ENCODE assay signal across 16 mouse cellular contexts in genomic region chr6:144299503-144299858, GRCm38 (mm10).
DNase-seq lines count a peak whose midpoint lies in the region; ATAC-seq and TF ChIP-seq lines count a peak whose summit lies in the region.
"Had no signal": no experiment of that assay in that cellular context is flagged by ENCODE, and none has a peak within 500 bp of the region (broad histone marks: within the 10 kb centered on the region; RNA-seq: fewer than 3 reads in every experiment).

No protein-coding gene starts in this region.

- no peak overlapping the region for H3K27ac ChIP-seq in lung, embryonic 15.5 days
- H3K27ac ChIP-seq in embryonic facial prominence, embryonic 14.5 days (replicated peaks; ENCODE audit: low read depth, low read length): no peak overlapping the region
- no peak overlapping the region for H3K27ac ChIP-seq in limb, embryonic 15.5 days
- H3K27ac ChIP-seq: hindbrain, embryonic 12.5 days; midbrain, embryonic 13.5 days had no signal

- H3K9me3 ChIP-seq in lung, embryonic 15.5 days: no peaks in the 10 kb centered on the region; the same call in 1 of the 2 replicates
- peaks cover 13% of the 10 kb centered on the region for H3K9me3 ChIP-seq in embryonic facial prominence, embryonic 14.5 days (ENCODE audit: control insufficient read depth, low read length)
- peaks cover 5% of the 10 kb centered on the region; the same call in 1 of the 2 replicates for H3K9me3 ChIP-seq in limb, embryonic 15.5 days
- H3K9me3 ChIP-seq: hindbrain, embryonic 12.5 days had no signal

- H3K9ac ChIP-seq in lung, embryonic 15.5 days: no peak overlapping the region
- H3K9ac ChIP-seq in embryonic facial prominence, embryonic 14.5 days (ENCODE audit: low read depth, low read length): no peak overlapping the region
- no peak overlapping the region for H3K9ac ChIP-seq in limb, embryonic 15.5 days
- H3K9ac ChIP-seq: hindbrain, embryonic 12.5 days; midbrain, embryonic 13.5 days had no signal

- H3K4me2 ChIP-seq in lung, embryonic 15.5 days: peak overlapping the region; percentile 38
- peak overlapping the region; percentile 29; the same call in 1 of the 2 replicates for H3K4me2 ChIP-seq in embryonic facial prominence, embryonic 14.5 days (ENCODE audit: low read depth, low read length)
- H3K4me2 ChIP-seq in limb, embryonic 15.5 days: no peak overlapping the region
- H3K4me2 ChIP-seq: hindbrain, embryonic 12.5 days; midbrain, embryonic 13.5 days had no signal

- H3K36me3 ChIP-seq in lung, embryonic 15.5 days: no peaks in the 10 kb centered on the region
- 0 out of 2 replicates have a peak, but pooled peaks cover 3% of the 10 kb centered on the region for H3K36me3 ChIP-seq in embryonic facial prominence, embryonic 14.5 days (ENCODE audit: control insufficient read depth, insufficient read depth, low read length)
- no peaks in the 10 kb centered on the region for H3K36me3 ChIP-seq in limb, embryonic 15.5 days
- H3K36me3 ChIP-seq: hindbrain, embryonic 12.5 days; midbrain, embryonic 13.5 days had no signal

- peaks cover 12% of the 10 kb centered on the region for H3K4me1 ChIP-seq in lung, embryonic 15.5 days
- no peaks in the 10 kb centered on the region for H3K4me1 ChIP-seq in lung, adult 2 months (ENCODE audit: control insufficient read depth, insufficient read depth, low read length)
- no peaks in the 10 kb centered on the region for H3K4me1 ChIP-seq in embryonic facial prominence, embryonic 14.5 days (ENCODE audit: control insufficient read depth, insufficient read depth, low read length)
- peaks cover 10% of the 10 kb centered on the region for H3K4me1 ChIP-seq in limb, embryonic 15.5 days
- H3K4me1 ChIP-seq: hindbrain, embryonic 12.5 days had no signal

- WGBS in lung, embryonic 15.5 days: 24% methylated on average over 7 of the region's 7 CpGs
- 45% methylated on average over 7 of the region's 7 CpGs for WGBS in lung, adult 2 months
- 48% methylated on average over 7 of the region's 7 CpGs for WGBS in embryonic facial prominence, embryonic 14.5 days
- 27% methylated on average over 7 of the region's 7 CpGs for WGBS in limb, embryonic 15.5 days

- H3K27me3 ChIP-seq in lung, embryonic 15.5 days: no peaks in the 10 kb centered on the region
- H3K27me3 ChIP-seq in embryonic facial prominence, embryonic 14.5 days (replicated peaks; ENCODE audit: control insufficient read depth, insufficient read depth, low read length): 0 out of 2 replicates have a peak, but pooled peaks cover 3% of the 10 kb centered on the region
- H3K27me3 ChIP-seq in limb, embryonic 15.5 days: peaks cover 8% of the 10 kb centered on the region; the same call in 1 of the 2 replicates
- H3K27me3 ChIP-seq: hindbrain, embryonic 12.5 days; midbrain, embryonic 13.5 days had no signal

- ATAC-seq in lung, embryonic 15.5 days (ENCODE audit: borderline replicate concordance, extremely low read depth, low FRiP score, low TSS enrichment): no peak
- ATAC-seq in embryonic facial prominence, embryonic 14.5 days (ENCODE audit: low read depth): no peak
- peak; percentile 70 for ATAC-seq in limb, embryonic 15.5 days (ENCODE audit: insufficient number of reproducible peaks, low FRiP score, low TSS enrichment, low read depth)
- ATAC-seq: inflammation-experienced regulatory T-cells, adult 6 months; midbrain, embryonic 13.5 days had no signal

- TF ChIP-seq CTCF in lung, adult 2 months (IDR thresholded peaks at IDR 0.05; ENCODE audit: insufficient read depth, low read length): no peak

- DNase-seq in lung, adult 2 months: no peak
- DNase-seq in embryo, embryonic 11 days: peak; percentile 34
- no peak for DNase-seq in embryonic facial prominence, embryonic 14.5 days (ENCODE audit: low spot score)
- DNase-seq in right cerebral cortex, postnatal 4 days: no peak
- no peak for DNase-seq in kidney, postnatal 14 days
- DNase-seq: adrenal gland, postnatal 25 days; cerebellum, adult 2 months; gastrocnemius, postnatal 10 days; kidney, adult 8-10 months; lung, postnatal 14 days; thymus, postnatal 25 days had no signal

- no peak overlapping the region for H3K4me3 ChIP-seq in lung, embryonic 15.5 days
- no peak overlapping the region for H3K4me3 ChIP-seq in lung, adult 2 months (replicated peaks; ENCODE audit: extremely low read depth, low read depth, low read length)
- H3K4me3 ChIP-seq in embryonic facial prominence, embryonic 14.5 days (ENCODE audit: low read depth, low read length): no peak overlapping the region
- no peak overlapping the region for H3K4me3 ChIP-seq in limb, embryonic 15.5 days
- H3K4me3 ChIP-seq: hindbrain, embryonic 12.5 days; midbrain, embryonic 13.5 days had no signal

- no peak for TF ChIP-seq POLR2A in lung, adult 2 months (IDR thresholded peaks at IDR 0.05; ENCODE audit: borderline replicate concordance, extremely low read depth, low read depth, low read length)
